Mouse (Mus musculus) layer of hippocampus, adult 2 months (tissue): Measurements from ENCODE around the gene Higd1a. TPM values are rescaled to one million over a fixed set of nuclear protein-coding genes. Genes with fewer than 3 reads are reported as not detected.

ENCODE experiments used
- DNase-seq, 2 experiments: peaks; one replicate each; pipeline ENCODE4 v3.0.0; 2022; ENCODE audit warnings: low spot score in 2 of 2
- H3K27ac ChIP-seq: fragments of 200-600 bp; 2 replicates; pipeline ENCODE4 v1.8.1; 2022
- H3K4me3 ChIP-seq: fragments of 200-600 bp; 2 replicates; pipeline ENCODE4 v1.8.1; 2022; ENCODE audit warnings: mild to moderate bottlenecking
- CTCF ChIP-seq: fragments of 200-600 bp; conservative IDR thresholded peaks from 2 replicates; pipeline ENCODE4 v1.8.1; 2022; ENCODE audit warnings: antibody characterized with exemption, mild to moderate bottlenecking, moderate library complexity
- total RNA-seq, 2 experiments: library from RNA; stranded (reverse); gene quantifications; 2 replicates each; pipeline ENCODE4 v1.2.3; 2021

Gene Higd1a
- total RNA-seq, 2 experiments from 2014 or later, result 84.4 to 88.4 TPM

DNA sequence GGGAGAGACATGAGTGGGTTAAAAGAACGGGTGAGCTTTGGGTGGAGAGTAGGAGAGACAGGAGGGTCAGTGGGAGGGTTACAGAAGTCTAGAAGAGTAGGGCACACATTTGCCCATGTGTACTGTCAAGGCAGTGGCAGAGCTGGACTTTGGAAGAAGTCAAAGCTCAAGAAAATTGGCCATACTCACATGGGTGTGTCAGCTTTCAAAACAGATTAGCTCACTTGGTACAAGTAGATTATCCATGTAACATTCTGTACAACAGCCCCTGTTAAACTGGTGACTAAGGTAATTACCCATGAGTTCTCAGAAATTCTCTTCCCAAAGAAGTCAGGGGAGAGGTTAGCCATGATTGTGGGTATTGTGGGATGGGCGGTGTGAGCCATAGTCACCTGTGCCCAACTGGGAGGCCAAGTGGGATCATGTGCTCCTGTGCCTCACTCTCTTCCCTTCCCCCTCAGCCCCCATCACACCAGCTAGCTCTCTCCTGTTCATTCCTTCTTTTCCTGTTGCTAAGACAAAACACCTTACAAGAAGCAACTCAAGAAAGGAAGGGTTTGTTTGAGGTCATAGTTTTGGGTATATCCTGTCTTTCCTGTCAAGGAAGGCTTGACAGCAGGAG, 14.0 kb upstream of the Higd1a start:
- no peak overlapping the region for H3K4me3 ChIP-seq
- no peak for TF ChIP-seq CTCF
- no peak overlapping the region for H3K27ac ChIP-seq
- no peak for DNase-seq

DNA sequence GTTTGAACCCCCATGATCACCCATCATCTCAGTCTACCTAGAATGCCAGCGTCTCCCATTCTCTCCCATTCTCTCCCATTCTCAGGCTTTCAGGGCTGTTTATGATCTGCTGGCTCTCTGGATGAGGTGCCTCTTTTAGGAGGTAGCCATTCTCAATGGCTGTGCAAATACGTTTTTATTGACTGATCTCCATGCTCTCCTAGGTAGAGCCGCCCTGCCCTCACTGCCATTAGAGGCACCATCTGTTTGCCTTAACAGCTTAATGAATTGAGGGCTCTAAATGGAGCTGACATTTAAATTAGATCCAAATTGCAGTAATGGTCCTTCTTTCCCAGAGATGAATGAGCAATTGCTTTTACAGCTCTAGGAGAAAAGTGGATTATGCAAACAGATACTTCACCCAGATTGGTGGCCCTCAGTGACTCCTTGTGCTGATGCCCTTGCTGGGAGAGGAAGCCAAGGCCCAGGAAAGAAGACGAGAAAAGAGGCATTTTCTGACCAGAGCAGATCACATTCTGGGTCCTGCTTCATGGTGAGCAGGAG, 11.9 kb upstream of the Higd1a start:
- no peak overlapping the region for H3K4me3 ChIP-seq
- H3K27ac ChIP-seq, result no peak overlapping the region
- DNase-seq, result no peak
- no peak for TF ChIP-seq CTCF

DNA sequence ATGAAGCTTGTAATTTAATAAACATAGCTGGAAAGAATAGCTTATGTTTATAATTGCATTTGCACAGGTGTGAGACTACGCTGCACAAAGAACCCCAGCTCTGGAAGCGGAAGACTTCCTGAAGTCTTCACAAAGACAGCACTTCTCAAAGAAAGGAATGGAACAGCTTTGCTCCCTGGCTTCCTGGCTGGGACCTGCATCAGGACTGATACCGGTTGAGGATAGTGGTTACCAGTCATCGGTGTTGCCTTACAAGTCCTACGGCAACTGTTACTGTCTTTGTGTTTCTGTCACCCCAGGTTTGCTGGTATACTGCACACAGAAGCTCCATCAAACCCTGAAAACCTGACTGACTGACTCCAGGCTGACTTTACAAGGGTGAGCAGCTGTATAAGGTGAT, 11.3 kb upstream of the Higd1a start:
- H3K4me3 ChIP-seq, result no peak overlapping the region
- DNase-seq, result no peak
- H3K27ac ChIP-seq, result no peak overlapping the region
- TF ChIP-seq CTCF, result no peak

DNA sequence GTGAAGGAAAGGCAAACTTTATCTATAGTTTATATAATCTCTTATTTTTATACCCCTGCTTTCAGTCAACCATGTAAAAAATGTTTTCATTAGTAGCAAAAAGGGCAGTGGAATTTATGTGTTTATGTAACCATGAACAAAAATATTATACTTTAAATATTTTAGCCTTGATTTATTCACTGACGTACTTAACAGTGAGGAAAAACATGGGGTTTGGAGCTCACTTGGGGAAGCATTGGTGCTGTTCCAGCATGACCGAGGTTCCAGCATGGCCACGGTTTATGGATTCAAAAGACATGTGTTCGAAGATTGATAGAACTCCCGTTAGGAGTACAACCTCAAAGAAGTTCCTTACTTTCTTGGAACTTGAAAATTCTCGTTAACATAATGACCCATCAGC, 10.1 kb upstream of the Higd1a start:
- no peak for DNase-seq
- H3K4me3 ChIP-seq, result no peak overlapping the region
- TF ChIP-seq CTCF, result no peak
- H3K27ac ChIP-seq, result no peak overlapping the region

DNA sequence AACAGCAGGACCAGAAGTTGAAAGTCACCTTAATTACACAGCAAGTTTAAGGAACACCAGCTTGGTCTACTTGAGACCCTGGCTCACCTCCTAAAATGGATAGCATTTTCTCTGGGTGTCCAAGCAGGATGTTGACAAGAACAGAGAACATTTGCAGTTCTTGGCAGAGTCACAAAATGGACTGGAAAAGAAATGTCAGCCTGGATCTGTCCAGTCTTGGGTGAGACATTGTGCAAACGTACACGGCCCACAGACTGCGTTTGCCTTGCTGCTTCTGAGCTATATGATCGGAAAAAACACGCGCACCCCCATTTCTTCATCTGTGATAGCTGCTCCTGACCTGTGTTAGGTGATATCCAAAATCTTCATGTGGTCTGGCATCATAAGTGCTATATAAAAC, 9.5 kb upstream of the Higd1a start:
- Histone ChIP-seq H3K4me3 (no peak overlapping the region), H3K27ac (no peak overlapping the region)
- no peak for TF ChIP-seq CTCF
- DNase-seq, result no peak

DNA sequence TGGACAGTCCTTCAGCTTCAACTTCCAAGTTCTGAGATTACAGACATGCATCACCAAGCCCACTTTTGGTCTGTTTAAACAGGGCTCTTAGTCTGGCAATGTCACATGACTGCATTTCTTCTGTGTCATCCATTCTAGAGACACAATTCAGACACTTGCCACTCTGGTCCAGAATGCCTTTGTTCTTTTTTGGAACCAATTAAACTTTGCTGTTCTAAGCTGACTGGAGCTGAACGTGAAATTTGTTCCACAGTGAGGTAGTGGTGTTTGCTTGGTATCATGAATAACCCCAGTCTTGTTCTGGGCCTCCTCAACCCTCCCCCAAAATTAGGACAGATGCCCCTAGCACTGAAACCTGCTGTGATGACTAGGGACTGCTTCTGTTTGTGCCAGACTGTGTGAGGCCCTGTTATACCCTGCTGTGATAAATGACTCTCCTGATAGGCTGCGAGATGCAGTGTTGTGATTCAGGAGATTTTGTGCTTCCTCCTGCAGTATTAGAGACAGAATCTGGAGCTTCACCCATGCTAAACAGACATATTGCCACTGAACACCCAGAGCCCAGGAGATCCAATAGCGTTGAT, 7.4 kb upstream of the Higd1a start:
- peak in 1 of 2 experiments; percentile 26 for DNase-seq
- Histone ChIP-seq H3K4me3 (no peak overlapping the region), H3K27ac (no peak overlapping the region)
- TF ChIP-seq CTCF, result no peak

DNA sequence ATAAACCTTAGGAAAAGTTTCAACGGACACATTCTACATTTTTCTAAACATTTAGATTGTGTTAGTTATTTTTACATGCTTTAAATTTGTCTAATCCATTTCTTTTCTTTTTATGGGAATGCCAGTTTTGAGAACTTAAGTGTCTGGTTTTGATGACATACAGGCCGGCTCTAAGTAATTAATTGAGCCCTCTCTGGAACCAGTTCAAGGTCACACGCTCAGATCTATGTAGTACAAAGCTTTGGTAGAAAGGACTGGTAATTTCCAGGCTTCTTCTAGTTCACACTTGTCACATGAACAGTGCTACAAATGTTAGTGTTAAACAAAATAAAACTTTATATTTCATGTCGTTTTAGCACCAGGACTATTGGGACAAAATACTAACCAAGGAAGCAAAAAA, 6.7 kb upstream of the Higd1a start:
- TF ChIP-seq CTCF, result no peak
- no peak overlapping the region for H3K4me3 ChIP-seq
- no peak overlapping the region for H3K27ac ChIP-seq
- no peak for DNase-seq

DNA sequence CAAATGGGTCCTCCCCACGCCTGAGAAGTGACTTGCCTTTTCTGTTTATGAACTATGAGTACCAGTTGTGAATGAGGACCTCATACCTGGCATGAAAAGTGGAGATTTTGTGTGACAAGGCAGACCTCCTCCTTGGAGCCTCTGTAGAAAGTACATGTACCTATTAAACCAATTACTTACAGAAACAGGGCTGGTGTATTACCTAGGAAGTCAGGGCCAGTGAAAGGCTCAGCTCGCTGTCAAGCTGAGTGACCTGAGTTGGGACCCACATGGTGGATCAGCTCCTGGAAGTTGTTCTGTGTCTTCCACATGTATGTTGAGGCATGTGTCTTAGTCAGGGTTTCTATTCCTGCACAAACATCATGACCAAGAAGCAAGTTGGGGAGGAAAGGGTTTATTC, 2.8 kb upstream of the Higd1a start:
- DNase-seq, result no peak
- TF ChIP-seq CTCF, result no peak
- H3K27ac ChIP-seq, result no peak overlapping the region

DNA sequence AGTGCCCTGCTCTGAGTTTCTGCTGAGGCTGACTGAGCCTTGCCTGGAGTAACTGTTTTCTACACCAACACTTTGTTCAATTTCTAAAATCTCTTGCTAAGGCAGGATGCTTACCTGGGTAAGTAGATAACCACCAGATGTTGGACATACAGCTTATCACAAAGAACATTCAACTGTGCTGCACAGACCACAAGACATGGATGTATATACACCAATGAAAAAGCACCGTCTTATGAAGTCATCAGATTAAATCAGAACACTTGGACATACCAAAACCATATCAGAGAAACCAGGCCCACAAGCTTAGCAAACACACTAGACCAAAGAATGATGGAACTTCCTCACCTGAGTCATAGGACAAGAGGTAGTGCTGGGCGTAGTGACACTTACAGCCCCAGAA, 1.2 kb upstream of the Higd1a start:
- no peak for TF ChIP-seq CTCF
- H3K27ac ChIP-seq, result no peak overlapping the region
- no peak for DNase-seq
- H3K4me3 ChIP-seq, result no peak overlapping the region

More for the DNA sequence above, 2.8 kb upstream of the Higd1a start:
- no peak overlapping the region for H3K4me3 ChIP-seq

DNA sequence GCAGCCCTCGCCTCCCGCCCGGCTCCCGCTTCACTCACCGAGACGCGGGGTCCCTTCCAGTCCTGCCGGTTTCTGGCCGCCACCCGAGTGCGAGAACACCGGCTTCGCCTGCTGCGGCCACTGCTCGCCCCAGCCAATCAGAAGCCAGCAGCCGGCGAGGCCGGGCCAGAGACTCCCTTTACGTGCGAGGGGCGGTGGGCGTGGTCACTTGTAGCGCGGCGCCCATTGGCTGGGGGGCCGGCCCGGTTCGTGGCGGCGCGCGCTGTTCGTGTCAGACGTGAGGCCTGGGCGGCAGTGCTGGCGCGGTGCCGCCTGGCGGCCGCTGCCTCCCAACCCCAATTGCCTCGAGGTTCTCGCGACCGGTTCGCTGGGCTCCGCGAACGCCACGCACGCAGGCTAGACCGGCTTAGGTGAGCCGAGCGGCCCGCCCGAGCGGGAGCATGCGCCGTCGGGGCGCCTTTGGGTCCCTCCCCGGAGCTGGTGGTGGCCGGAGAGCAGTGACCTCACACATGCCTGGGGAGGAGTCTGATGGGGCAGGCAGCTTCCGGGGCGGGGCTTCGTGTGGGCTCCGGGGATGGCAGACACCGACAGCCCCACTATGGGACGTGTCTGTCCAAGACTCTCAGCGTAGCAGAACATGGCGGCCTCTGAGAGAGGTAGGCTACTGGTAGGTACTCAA, 549 bp downstream of the Higd1a start:
- TF ChIP-seq CTCF, result peak; percentile 52
- peak overlapping the region; percentile 78 for H3K4me3 ChIP-seq
- peak overlapping the region; percentile 96 for H3K27ac ChIP-seq
- peak; percentile 97 for DNase-seq

DNA sequence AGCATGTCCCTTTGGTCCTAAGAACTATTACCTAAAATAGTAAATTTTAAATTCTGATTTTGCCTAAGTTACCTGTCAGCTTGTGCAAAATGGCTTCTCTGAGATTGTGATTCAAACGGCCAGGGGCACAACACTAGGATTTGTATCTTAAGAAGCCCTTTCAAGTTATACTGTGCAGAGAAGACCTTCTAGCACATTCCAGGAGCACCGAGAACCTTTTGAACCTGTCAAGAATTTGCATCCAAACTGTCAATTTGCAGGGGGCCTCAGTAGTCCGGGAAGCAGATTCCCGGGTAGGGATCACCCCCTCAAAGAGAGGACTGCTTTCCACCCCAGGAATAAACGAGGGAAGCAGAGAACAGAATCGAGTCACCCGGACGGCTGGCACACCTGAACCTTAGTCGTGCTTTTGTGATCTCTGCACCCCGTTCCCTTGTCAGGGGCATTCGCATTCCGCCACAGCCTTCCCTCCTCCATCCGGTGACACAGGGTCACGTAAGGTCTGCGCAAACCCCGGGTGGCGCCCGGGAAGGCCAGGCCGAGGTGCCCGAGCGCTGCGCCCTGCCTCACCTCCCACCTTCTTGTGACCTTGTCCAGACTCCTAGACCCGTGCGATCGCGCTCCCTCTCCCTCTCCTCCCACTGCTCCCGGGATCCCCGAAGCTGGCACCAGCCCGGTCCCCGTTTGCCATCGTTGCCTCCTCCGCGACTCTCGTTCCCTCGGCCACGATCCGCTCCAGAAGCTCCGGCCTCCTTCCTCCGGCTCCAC, 1.3 kb downstream of the Higd1a start:
- no peak for DNase-seq
- Histone ChIP-seq H3K27ac (peak overlapping the region; percentile 96), H3K4me3 (peak overlapping the region; percentile 78)
- TF ChIP-seq CTCF, result no peak; the same call in 1 of the 2 replicates

DNA sequence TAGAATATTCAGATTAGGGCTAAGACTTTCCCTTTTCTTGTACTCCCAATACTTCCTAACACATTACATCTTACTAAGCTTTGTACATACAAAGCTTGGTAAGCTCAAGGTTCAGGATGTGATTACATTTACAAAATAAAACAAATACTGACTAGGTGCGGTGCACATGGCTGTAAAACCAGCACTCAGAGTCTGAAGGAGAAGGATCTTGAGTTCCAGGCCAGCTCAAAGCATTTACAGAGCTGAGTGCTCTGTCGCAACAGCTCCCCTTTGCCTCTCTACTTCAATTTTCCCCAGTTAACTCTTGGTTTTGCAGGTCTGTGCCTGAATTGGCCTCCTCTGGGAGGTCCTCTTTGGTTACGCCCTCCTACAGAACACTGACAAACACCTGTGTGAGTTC, 3.9 kb downstream of the Higd1a start:
- no peak for TF ChIP-seq CTCF
- no peak overlapping the region for H3K27ac ChIP-seq
- no peak overlapping the region for H3K4me3 ChIP-seq
- no peak for DNase-seq

DNA sequence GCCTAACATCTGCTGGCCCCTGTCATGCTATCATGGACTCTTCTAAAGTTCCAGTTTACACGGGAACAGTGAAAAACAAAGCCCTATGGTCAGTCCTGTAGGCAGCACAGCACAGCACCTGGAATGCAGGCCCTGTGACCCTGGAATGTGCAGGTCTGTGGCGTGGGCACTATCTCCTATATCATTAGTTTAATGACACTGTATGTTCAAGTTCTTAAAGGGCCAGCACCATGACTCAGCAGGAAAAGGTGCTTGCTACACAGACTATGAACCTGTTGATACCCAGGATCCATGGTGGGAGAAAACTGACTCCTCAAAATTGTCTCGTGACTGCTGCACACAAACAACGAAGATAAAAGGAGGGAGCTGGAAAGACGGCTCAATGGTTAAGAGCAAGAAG, 10.3 kb downstream of the Higd1a start:
- no peak overlapping the region for H3K4me3 ChIP-seq
- TF ChIP-seq CTCF, result no peak
- no peak overlapping the region for H3K27ac ChIP-seq
- DNase-seq, result no peak
